Mouse (Mus musculus): ENCODE measurements at regions not wholly inside any gene's neighbourhood (a gene's known extent, or its start where the extent isn't known, plus 50 kb on each side); places are given as distances from the start of the nearest gene placed in this dataset.

DNA sequence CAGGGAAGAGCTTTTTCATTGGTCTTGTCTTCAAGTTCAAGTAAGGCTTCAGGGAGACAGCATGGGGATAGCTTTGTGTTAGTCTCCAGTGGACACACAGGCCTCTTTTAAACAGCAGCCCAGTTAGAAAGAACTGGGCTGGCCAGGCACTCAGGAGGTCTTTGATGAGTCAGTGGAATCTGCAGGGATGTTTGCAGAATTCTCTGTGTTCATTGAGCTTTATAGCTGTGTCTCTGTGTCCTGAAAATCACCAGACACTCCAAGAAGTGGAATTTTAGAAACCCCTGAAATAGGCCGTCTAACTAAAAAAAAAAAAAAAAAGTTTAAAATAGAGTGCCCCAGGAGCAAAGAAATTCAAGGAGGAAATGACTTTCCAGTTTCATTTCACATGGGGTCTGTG, 317.1 kb upstream of the Sash1 start:
- DNase-seq (ENCODE audit: extremely low spot score in 1 of 2, low spot score in 1 of 2): no peak

DNA sequence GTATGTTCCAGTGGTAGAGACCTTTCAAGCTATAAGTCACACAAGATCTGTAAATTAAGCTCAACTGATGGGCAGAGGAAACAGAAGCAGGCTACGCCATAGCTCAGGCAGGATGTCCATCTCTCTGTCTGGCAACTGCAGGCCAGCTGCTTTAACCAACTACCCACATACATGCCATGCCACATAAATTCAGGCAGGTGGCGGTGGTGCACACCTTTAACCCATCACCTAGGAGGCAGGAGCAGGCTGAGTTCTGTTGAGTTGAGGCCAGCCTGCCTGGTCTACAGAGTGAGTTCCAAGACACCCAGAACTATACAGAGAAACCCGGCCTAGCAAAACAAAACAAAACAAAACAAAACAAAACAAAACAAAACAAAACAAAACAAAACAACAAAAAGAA, 289.1 kb upstream of the Sash1 start:
- DNase-seq (ENCODE audit: extremely low spot score in 1 of 2, low spot score in 1 of 2): no peak

DNA sequence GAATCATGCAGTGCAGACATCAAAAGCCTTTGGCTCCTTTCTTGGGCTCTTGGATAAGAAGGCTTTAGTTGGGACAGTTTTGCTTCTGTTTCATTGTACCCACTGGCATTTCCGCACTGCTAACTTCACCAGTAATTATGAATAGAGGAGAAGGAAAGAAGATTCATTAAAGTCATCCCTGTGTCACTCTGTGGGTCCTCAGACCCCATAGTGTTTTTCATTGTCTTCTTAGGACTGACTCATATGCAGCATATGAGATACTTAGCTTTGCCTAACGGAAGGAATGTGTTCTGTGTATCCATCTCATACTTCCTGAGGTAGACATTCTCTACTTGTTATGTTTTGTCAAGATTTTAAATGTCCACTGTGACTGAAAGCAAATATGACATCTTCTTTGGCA, 287.6 kb upstream of the Sash1 start:
- no peak for DNase-seq (ENCODE audit: extremely low spot score in 1 of 2, low spot score in 1 of 2)

DNA sequence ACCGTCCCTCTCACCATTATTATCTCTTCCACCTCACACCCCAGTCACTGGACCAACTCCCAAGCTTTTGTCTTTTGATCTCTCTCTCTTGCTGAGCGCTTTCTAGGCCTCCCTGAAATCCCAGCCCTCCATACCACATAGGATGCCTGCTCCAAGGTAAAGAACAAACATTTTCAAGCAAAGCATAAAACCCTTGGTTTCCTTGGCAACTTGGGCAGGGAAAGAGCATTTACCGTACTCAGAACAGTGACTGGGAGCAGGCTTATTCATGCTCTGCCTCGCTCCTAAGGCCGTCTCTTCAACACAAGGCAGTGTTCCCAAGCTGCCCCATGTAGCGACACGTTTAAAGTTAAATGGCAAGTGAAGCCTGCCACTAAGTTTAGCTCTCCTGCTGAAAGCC, 282.9 kb upstream of the Sash1 start:
- no peak for DNase-seq (ENCODE audit: extremely low spot score in 1 of 2, low spot score in 1 of 2)

DNA sequence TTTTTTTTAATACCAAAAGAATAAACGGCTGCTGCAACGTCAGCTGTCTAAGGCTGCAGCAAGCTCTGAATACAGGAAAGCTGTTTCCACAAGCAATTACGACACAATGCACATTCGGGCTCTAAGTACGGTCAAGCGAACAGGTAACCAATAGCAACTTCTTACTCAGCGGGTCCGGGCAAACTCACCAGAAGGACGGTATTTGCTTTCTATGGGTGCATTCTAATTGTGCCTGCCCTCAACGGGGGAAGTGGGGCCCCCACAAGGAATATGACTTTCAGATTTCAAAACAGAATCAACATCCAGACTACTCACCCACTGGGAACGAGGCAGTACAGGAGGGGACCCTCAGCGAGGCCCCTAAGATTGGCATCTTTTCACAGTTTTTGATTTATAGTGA, 280.1 kb upstream of the Sash1 start:
- peak in 1 of 2 experiments; percentile 7 for DNase-seq (ENCODE audit: extremely low spot score in 1 of 2, low spot score in 1 of 2)

DNA sequence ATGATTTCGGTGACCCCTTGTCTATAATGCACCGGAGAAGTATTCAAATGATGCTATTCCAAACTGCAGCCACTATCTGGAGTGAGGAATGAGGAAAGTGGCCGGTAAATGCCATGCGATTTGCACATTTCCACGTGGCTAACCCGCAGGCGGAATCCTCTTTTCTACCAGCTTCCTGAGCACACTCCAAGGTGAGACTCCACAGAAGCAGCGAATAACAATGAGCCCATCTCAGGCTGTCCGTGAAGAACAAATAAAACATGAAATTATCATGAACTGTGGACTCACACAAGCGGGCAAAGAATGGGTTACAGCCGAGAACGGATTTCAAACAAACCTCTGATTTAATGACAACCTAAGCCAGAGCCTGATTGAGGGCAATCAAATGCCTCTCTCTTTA, 279.7 kb upstream of the Sash1 start:
- DNase-seq (ENCODE audit: extremely low spot score in 1 of 2, low spot score in 1 of 2): peak in 1 of 2 experiments; percentile 5

DNA sequence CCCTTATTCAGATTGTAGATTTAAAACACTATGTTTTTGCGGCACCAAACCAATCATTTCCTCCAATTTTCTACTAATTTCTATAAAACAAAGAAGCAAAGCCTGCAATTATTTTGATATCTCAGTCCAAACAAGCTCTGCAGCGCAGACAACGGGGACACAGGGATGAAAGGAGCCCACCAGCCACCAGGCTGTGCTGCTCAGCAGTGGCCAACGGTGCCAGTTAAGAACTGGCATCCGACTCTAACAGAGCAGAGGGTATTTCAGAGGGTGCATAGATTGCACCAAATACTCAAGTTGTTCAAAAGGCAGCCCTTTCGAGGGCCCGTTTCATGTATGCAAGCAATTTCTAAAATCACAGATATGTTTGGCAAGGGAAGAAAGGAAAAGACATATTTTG, 278.5 kb upstream of the Sash1 start:
- no peak for DNase-seq (ENCODE audit: extremely low spot score in 1 of 2, low spot score in 1 of 2)

DNA sequence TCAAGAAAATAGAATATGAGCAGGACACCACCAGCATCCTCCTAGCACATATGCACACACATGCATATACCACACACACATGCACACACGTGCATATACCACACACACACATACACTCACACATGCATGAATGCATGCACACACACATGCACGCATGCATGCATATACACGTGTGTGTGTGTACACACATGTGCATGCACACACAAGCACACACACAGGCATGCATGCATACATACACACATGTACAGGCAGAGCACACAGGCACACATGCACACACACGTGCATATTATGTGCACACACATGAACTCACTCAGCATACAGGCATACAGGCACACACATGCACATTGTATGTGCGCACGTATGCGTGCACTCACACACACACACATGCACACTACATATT, 275.7 kb upstream of the Sash1 start:
- no peak for DNase-seq (ENCODE audit: extremely low spot score in 1 of 2, low spot score in 1 of 2)

DNA sequence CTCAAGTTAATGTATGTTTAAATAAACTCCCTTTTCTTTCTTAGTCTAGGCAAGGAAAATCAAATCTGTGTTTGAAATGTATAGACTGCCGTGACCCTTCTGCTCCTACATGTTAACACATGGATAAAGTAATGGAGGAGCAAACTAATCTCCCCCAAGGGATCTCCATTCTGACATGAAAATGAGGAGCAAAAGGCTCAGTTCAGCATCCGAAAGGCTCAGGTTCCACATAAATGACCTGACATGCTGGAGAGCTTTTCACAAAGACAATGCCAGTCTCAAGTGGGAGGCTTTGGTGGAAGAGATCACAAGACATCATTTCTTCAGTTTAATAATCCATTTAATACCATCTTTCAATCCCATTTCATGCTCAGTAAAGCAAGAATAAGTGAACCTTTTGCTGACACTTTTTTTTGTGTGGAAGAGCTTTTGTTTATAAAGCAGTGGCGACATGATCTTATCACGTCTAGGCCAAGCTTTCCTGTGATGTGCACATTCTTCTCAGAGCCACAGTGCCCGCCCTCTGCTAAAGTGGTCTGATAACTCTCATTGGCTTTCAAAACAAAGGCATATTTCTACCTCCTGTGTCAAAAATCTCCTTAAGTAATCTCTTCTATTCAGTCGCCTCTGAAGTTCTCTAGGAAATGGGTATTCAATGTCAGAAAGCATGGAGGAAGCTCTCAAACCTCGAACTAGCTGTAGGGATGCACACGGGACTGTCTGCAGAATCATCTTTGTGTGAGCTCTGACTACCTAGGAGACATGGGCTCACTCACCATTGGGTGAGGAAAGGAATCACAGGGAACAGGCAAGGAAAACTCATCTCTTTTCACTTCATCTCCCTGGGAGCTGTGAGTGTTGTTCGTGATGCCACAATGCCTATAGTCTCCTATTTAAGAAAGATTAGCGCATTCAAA, 271.7 kb upstream of the Sash1 start:
- no peak for DNase-seq (ENCODE audit: extremely low spot score in 1 of 2, low spot score in 1 of 2)

DNA sequence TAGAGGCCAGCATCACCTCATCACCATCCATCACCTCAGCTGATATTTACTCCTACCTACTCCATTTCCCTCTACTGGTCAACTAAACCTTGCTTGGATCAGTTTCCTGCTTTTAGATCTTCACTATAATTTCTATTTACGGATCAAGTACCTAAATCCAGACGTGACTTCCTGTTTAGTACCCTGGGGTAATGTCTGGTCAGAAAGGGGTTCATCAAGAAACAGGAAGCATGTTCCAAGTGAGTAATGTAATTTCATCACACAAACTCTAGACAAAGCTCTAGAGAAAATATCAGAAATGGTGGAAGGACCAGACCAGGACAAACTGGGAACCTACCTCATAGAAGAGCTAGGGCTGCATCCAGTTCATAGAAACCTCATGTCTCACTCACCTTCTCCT, 250.2 kb upstream of the Sash1 start:
- DNase-seq (ENCODE audit: extremely low spot score in 1 of 2, low spot score in 1 of 2): no peak

DNA sequence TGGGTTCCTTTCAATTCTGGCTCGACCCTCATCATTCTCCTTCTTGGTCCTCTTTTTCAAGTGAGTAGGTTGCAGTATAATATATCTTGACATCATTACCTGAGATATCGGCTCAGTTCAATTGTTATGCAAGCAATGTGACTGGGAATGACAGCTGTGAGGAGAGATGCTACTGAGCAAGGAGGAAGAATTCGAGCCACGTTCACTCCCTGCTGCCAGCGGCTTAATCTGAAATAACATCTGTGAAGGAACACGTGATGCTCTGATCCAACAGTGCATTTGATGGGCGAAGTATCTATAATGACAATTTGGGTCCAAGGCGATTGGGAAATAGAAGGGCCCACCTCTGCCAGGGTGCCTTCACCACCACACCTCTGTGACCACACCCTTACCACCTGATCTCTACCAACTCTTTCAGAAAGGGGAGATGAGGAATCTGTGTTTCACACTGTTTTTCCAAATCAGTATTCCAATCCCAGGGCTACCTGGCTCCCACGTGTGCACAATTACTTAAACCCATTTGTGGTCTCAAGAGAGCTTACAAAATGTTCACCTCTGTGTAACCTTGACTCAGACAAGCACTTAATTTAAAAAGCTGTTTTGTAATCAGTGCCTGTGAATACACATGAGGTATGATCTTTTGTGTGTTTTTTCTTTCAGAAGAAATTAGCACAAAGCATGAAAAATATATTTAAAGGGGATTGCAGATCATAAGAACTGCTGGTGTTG, 248.6 kb upstream of the Sash1 start:
- no peak for DNase-seq (ENCODE audit: extremely low spot score in 1 of 2, low spot score in 1 of 2)

DNA sequence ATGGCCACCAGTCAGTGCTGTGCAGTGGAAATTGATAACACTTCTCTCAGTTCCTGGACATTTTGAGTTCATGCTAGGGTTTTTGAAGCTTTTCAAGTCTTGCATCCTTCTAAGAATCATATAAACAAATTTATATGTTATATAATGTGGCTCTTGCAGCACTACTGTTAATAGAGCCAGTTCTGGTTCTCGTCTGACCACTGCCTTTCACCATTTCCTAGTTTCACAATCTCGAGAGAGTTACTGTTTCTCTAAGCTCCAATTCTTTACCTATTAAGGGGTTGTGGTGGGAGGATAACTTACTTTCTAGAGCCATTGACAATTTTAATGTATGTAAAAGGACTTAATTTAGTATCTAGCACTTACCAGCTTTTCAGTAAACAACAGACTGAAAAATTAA, 244.2 kb upstream of the Sash1 start:
- DNase-seq (ENCODE audit: extremely low spot score in 1 of 2, low spot score in 1 of 2): no peak

DNA sequence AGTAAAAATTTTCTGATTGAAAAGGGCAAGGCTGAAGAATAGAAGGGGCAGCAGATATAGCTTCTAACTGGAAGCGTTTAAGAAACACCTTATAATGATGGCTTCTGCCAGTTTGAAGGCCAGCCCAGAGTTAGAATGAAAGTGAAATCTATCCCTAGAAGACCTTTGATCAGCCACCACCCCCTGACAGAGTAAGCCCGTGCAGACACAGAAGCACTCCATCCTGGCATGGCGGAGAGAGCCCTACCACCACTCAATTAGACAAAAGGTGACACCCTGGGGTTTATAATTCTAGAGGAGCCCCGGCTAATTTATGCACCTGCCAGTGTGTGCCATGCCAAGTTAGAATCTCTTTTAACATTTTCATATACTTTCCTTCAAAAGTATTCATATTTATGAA, 233.4 kb upstream of the Sash1 start:
- DNase-seq (ENCODE audit: extremely low spot score in 1 of 2, low spot score in 1 of 2): no peak

DNA sequence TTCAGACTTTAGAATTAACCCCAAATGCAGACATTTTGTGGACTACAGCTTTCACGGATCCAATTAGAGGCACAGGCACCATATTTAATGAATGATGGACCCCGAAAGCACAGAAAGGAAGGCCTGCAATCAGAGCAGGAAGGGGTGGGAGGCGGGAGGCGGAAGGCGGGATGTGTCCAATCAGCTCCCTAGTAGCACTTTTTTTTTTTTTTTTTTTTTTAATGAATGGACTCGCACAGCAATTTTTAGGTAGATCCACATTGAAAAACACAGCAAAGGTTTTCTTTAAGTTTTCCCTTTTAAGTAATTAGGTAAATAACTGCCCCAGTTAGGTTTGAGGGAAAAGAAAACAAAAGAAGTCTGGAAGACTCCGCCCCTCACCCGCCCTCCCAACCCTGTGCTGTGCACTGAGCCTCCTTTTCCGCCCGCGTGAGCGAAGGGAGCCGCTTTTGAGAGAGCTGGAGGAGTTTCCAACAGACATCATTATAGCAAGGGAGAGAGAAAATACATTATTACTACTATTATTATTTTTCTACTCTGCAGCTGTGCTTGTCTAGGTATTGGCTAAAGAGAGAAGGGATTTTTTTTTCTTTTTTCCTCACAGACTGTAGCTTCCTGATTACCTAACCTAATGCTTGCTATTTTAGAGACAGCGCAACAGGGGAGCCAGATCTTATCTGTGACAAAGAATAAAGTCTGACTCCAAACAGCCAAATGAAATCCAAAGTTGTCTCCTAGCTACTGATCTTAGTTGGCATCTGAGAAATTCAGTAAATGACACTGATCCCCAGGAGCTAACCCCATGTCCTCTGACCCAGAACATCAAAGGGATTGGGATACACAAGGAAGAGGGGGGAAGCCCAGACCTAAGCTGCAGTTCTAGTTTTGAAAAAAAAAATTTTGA, 232.0 kb upstream of the Sash1 start:
- no peak for DNase-seq (ENCODE audit: extremely low spot score in 1 of 2, low spot score in 1 of 2)

DNA sequence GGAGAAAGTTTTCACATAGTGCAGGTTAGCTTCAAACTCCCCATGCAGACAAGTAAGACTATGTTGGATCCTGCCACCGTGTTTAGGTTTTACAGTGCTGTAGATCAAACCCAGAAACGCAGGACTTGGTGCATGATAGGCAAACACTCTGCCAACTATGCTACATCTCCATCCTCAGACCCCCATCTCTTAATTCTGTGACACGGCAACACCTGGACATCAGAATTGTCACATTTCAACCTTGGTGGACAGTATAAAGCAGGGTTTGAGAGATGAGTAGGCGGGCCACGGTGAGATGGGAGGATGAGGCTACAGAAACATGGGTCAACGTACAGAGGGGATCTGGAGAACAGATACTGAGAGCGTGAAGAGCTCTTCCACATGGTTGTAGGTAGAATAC, 231.3 kb upstream of the Sash1 start:
- no peak for DNase-seq (ENCODE audit: extremely low spot score in 1 of 2, low spot score in 1 of 2)

DNA sequence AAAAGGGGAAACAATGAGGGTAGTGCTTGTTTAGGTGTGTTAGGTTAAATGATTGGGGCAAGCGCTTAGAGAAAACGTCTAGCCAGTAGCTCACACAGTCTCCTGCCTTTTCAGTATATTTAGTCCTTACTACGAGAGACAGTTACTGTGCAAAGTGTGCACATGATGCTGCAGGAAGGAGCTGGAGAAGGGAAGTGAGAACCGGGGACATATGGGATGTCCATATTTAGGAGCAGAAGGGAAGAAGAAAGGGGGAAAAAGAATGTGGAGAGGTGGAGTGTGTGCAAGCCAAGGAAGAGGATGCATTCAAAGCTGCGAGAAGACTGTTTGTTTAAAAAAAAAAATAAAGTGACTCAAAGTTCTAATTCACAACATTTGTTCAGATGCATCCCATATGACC, 227.8 kb upstream of the Sash1 start:
- DNase-seq (ENCODE audit: extremely low spot score in 1 of 2, low spot score in 1 of 2): peak; percentile 51 to 73

DNA sequence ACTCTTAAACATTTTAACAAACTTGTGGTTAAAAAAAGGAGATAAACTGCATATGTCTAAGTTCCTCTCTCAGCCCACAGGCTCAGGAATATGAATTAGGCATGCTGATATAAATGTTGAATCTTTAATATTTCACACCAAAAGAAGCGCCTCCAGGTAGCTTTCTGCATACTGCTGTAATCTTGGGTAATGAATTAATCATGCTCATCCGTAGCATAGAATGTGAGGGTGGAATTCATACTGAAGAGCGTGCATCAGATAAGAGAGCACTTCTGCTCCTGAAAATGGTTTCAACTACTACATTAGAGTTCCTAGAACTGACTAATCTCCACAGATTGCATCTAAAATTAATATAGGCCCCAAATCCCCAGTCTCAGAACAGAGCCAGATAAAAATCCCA, 225.2 kb upstream of the Sash1 start:
- DNase-seq (ENCODE audit: extremely low spot score in 1 of 2, low spot score in 1 of 2): no peak

DNA sequence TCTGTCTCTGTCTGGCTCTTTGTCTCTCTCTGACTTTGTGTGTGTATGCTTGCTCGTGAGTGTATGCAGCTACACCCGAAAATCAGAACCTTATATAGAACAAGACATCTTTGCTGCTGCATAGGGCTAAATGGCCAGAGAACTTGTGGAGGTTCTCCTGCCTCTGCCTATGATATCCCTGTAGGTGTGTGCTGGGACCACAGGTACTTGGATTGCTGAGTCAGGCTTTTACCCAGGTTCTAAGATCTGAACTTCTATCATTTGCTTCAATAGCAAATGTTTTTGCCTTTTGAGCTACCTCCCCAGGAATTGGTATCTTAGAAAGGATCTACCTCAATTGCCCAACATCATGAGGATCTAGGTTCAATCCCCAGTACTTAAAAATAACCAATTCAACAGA, 210.3 kb upstream of the Sash1 start:
- DNase-seq (ENCODE audit: extremely low spot score in 1 of 2, low spot score in 1 of 2): no peak

DNA sequence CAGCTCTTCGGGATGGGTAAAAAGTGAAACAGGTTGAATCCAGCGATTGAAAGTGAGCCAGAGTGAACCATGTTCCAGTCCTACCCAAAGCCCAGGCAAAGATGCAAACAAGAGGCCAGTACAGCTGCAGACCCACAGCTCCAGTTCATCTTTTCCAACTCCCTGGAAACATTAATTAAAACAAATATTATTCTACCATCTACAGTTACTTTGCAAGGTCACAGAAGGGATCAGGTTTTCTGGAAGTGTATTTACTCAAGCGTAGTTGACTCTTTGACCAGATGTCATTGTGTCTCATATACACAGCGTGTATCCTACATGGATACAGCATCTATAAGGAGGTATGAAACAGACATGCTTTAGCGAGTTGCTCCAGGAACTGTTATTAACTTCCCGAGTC, 209.3 kb upstream of the Sash1 start:
- no peak for DNase-seq (ENCODE audit: extremely low spot score in 1 of 2, low spot score in 1 of 2)

DNA sequence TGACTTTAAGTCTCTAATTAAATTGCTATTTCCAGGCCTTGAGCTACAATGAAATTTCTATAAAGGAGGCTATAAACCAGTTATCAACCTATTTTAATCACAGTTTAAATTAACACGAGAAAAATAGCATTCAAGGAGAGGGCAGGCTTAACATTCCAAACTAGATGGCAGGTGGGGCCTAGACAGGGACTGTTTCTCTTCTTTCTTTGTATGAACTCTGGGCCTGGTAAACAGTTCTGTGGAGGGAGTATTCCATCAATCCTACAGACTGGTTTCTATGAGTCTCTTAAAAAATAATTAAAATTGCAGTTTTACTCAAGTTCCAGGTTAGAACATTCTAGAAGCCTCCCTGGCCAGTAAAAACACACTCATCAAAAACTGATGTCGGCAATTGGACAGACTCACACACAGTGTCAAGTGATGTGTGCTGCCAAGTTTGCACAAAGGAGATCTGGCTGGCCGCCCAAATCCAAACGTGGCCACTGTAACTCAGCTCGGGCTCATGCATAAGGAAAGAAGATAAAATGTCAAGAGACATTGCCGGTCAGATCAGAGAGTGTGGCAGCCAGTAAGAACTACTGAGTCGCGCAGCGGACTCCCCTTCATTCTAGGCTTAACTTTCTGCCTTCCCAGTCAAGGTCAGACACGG, 206.5 kb upstream of the Sash1 start:
- DNase-seq (ENCODE audit: extremely low spot score in 1 of 2, low spot score in 1 of 2): peak in 1 of 2 experiments; percentile 23

DNA sequence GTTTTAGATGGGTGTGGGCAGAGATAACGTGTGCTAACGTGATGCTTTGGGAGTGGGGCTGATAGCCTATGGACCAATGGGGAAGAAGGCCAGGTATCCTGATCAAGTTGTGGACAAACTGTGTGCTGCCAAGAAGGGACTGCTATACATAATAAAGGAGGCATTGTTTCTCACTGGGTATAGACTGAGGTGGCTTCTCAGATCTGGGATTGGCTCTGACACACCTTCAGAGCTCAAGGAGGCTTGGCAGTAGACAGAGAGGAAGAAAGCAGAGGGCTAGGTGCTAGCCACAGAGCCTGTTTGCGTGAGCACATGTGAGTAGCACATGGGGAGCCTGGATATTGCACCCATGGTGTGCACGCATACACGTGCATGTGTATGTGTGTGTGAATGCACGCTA, 205.1 kb upstream of the Sash1 start:
- no peak for DNase-seq (ENCODE audit: extremely low spot score in 1 of 2, low spot score in 1 of 2)
